In genomic region chr10:24493392-24493791, GRCm38 (mm10) we compare ENCODE assay signal across 8 mouse cellular contexts.
A peak's percentile ranks its signal among the peaks of the same experiment; 100 is the strongest.
DNase-seq lines count a peak whose midpoint lies in the region; ATAC-seq and TF ChIP-seq lines count a peak whose summit lies in the region.

No protein-coding gene starts in this region.

- no peak overlapping the region for H3K4me3 ChIP-seq in forebrain, embryonic 14.5 days (ENCODE audit: low read depth, low read length)
- no peak overlapping the region for H3K4me3 ChIP-seq in forebrain, embryonic 12.5 days (replicated peaks)
- H3K4me3 ChIP-seq in kidney, adult 2 months (ENCODE audit: insufficient read depth, low read depth, low read length): no peak overlapping the region

- no peak for ATAC-seq in forebrain, embryonic 14.5 days
- ATAC-seq in forebrain, embryonic 12.5 days (ENCODE audit: low FRiP score): no peak

- peak; percentile 23 for DNase-seq in forebrain, embryonic 14.5 days (ENCODE audit: low spot score)
- peak; percentile 16 for DNase-seq in gastrocnemius, postnatal 14 days
- peak; percentile 54 for DNase-seq in kidney, adult 2 months
- DNase-seq in ovary, postnatal 36 days (ENCODE audit: low spot score): peak; percentile 66
- no peak for DNase-seq in thymus, postnatal 36 days
- DNase-seq in layer of hippocampus, postnatal 25 days (ENCODE audit: extremely low spot score in 1 of 2, low spot score in 1 of 2): no peak
- DNase-seq in layer of hippocampus, adult 18-20 months (ENCODE audit: low spot score in 2 of 2): no peak

- TF ChIP-seq CTCF in kidney, adult 2 months (conservative IDR thresholded peaks at IDR 0.05; ENCODE audit: insufficient read depth, insufficient read length, low read depth, low read length): no peak

- H3K36me3 ChIP-seq in forebrain, embryonic 14.5 days (ENCODE audit: control insufficient read depth, insufficient read depth, low read length): no peaks in the 10 kb centered on the region
- no peaks in the 10 kb centered on the region for H3K36me3 ChIP-seq in forebrain, embryonic 12.5 days (replicated peaks)
- no peaks in the 10 kb centered on the region for H3K36me3 ChIP-seq in kidney, adult 2 months (ENCODE audit: control insufficient read depth, insufficient read depth, low read length)

- H3K4me1 ChIP-seq in forebrain, embryonic 14.5 days (ENCODE audit: control insufficient read depth, insufficient read depth, low read length): no peaks in the 10 kb centered on the region
- no peaks in the 10 kb centered on the region for H3K4me1 ChIP-seq in forebrain, embryonic 12.5 days
- no peaks in the 10 kb centered on the region; the same call in 1 of the 2 replicates for H3K4me1 ChIP-seq in kidney, adult 2 months (ENCODE audit: control insufficient read depth, insufficient read depth, low read length)

- intact Hi-C loops in gastrocnemius, postnatal 14 days (cut with DNase I; ENCODE audit: low total_unique reads): no loop called here

- no peak for TF ChIP-seq POLR2A in kidney, adult 2 months (IDR thresholded peaks at IDR 0.05; ENCODE audit: low read depth, low read length)

- no peak overlapping the region for H3K9ac ChIP-seq in forebrain, embryonic 14.5 days (ENCODE audit: low read length)
- H3K9ac ChIP-seq in forebrain, embryonic 12.5 days: no peak overlapping the region

- H3K27ac ChIP-seq in forebrain, embryonic 14.5 days (ENCODE audit: low read depth, low read length): no peak overlapping the region
- H3K27ac ChIP-seq in forebrain, embryonic 12.5 days: no peak overlapping the region
- peak overlapping the region; percentile 94 for H3K27ac ChIP-seq in kidney, adult 2 months (ENCODE audit: insufficient read depth, low read depth, low read length)

- H3K4me2 ChIP-seq in forebrain, embryonic 14.5 days (ENCODE audit: low read length): no peak overlapping the region
- H3K4me2 ChIP-seq in forebrain, embryonic 12.5 days: no peak overlapping the region

- H3K27me3 ChIP-seq in forebrain, embryonic 14.5 days (replicated peaks; ENCODE audit: control insufficient read depth, insufficient read depth, low read length): no peaks in the 10 kb centered on the region
- H3K27me3 ChIP-seq in forebrain, embryonic 12.5 days: no peaks in the 10 kb centered on the region
- H3K27me3 ChIP-seq in kidney, adult 2 months (replicated peaks; ENCODE audit: control insufficient read depth, insufficient read depth, low read length): no peaks in the 10 kb centered on the region

- WGBS in forebrain, embryonic 14.5 days: 57% methylated on average over 4 of the region's 4 CpGs
- WGBS in forebrain, embryonic 12.5 days: 70% methylated on average over 4 of the region's 4 CpGs
- 26% methylated on average over 4 of the region's 4 CpGs for WGBS in kidney, adult 2 months

- no peaks in the 10 kb centered on the region for H3K9me3 ChIP-seq in forebrain, embryonic 14.5 days (replicated peaks; ENCODE audit: control insufficient read depth, low read length)
- no peaks in the 10 kb centered on the region for H3K9me3 ChIP-seq in forebrain, embryonic 12.5 days

Comparison
In these comparisons a context has a peak if more than half of its experiments do, and no peak if none do; other contexts are left out.
1. DNase-seq: peak in forebrain, embryonic 14.5 days (single experiment), gastrocnemius, postnatal 14 days (single experiment), kidney, adult 2 months (single experiment) and ovary, postnatal 36 days (single experiment); none in thymus, postnatal 36 days (0 of 2), layer of hippocampus, postnatal 25 days (0 of 2) and layer of hippocampus, adult 18-20 months (0 of 2).